Mouse (Mus musculus) lung, embryonic 16.5 days (tissue): ENCODE measurements around the gene Foxg1. TPM values are rescaled to one million over a fixed set of nuclear protein-coding genes. Genes with fewer than 3 reads are reported as not detected.

Experiments used
- ATAC-seq: fragments of 200-750 bp; cut with Nextera tagmentation; 2 replicates; pipeline ENCODE4 v1.8.0; 2017; ENCODE audit warnings: low read depth, mild to moderate bottlenecking, moderate library complexity
- H3K27ac ChIP-seq: fragments of 300-500 bp; sonication (generic); 2 replicates; pipeline ENCODE4 v1.5.1; 2014; ENCODE audit warnings: mild to moderate bottlenecking, control low read depth, low read length
- H3K27me3 ChIP-seq: fragments of 300-500 bp; sonication (generic); 2 replicates; pipeline ENCODE4 v1.6.1; 2014; ENCODE audit warnings: low read depth, low read length, mixed read lengths; ENCODE audit not compliant: control insufficient read depth, insufficient read depth
- H3K36me3 ChIP-seq: fragments of 300-500 bp; sonication (generic); 2 replicates; pipeline ENCODE4 v1.6.1; 2014; ENCODE audit warnings: low read length; ENCODE audit not compliant: control insufficient read depth, insufficient read depth
- H3K4me1 ChIP-seq: fragments of 300-500 bp; sonication (generic); replicated peaks from 2 replicates; pipeline ENCODE4 v1.6.1; 2014; ENCODE audit warnings: low read length, mixed read lengths; ENCODE audit not compliant: control insufficient read depth, insufficient read depth
- H3K4me2 ChIP-seq: fragments of 300-500 bp; sonication (generic); 2 replicates; pipeline ENCODE4 v1.6.1; 2014; ENCODE audit warnings: low read depth, low read length, control low read depth
- H3K4me3 ChIP-seq: fragments of 300-500 bp; sonication (generic); 2 replicates; pipeline ENCODE4 v1.5.1; 2014; ENCODE audit warnings: mild to moderate bottlenecking, low read length, control low read depth
- H3K9ac ChIP-seq: fragments of 300-500 bp; sonication (generic); 2 replicates; pipeline ENCODE4 v1.6.1; 2014; ENCODE audit warnings: low read length, control low read depth
- H3K9me3 ChIP-seq: fragments of 300-500 bp; sonication (generic); 2 replicates; pipeline ENCODE4 v1.6.1; 2016; ENCODE audit warnings: low read length; ENCODE audit not compliant: control insufficient read depth
- WGBS: fragments of 180-500 bp; shearing (Covaris S2); extraction: QIAGEN DNeasy Blood & Tissue Kit; methylation state at CpG from one replicate; pipeline ENCODE4 v1.1.7; 2014; 5-methylcytosine and 5-hydroxymethylcytosine counted together
- polyA plus RNA-seq: library from polyadenylated mRNA; unstranded; fragments of >200 nt; fragmentation: Nextera tagmentation; extraction: Ambion mirVana; gene quantifications from 2 replicates; pipeline ENCODE4 v1.2.1, GENCODE M21; 2015

Foxg1 gene
- polyA plus RNA-seq, 1 experiment from 2014 or later, result 0.15 TPM

GRCm38 (mm10) chr12:49376318-49376992 lies 6.0 kb upstream of the Foxg1 start:
- Histone ChIP-seq H3K36me3 (no peaks in the 10 kb centered on the region), H3K4me2 (no peak overlapping the region), H3K9ac (no peak overlapping the region), H3K4me3 (no peak overlapping the region), H3K4me1 (0 out of 2 replicates have a peak, but pooled peaks cover 2% of the 10 kb centered on the region), H3K9me3 (no peaks in the 10 kb centered on the region), H3K27me3 (peaks cover 83% of the 10 kb centered on the region), H3K27ac (no peak overlapping the region)
- 6% methylated on average over 19 of the region's 19 CpGs for WGBS
- no peak for ATAC-seq

DNA sequence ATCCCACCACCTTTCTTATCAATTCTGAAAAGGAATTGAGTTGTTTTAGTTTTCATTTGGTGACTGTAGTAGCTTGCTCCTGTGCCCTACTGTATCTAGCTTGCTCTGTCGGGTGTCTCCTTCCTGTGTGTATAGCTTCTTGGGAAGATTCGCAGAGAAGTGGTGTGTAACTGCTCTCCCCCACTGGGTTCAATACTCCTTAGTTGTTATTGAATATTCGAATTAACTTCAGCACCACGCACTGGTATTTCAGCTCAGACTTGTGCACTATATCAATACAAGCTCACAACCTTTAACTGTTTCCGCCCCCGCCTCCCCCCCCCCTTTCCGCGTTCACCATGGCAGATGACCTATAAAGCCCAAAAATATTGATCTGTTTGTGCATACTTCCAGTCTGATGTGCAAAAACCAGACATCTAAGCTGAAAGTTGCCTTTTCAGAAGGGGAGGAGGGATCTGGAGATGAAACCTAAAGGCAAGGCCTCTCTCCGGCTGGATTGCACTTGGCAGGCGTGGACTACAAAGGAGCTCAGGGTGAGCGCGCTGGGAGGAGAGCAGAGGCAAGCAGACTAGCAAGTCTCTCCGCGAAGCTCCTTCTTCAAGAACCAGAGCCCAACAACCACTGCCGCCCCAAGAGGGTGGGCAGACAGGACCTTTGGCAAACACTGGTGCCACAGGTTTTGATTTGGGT lies 5.0 kb upstream of the Foxg1 start:
- Histone ChIP-seq H3K36me3 (no peaks in the 10 kb centered on the region), H3K4me3 (no peak overlapping the region), H3K27me3 (peaks cover 91% of the 10 kb centered on the region), H3K4me1 (0 out of 2 replicates have a peak, but pooled peaks cover 2% of the 10 kb centered on the region), H3K27ac (no peak overlapping the region), H3K9ac (no peak overlapping the region), H3K9me3 (no peaks in the 10 kb centered on the region), H3K4me2 (no peak overlapping the region)
- no peak for ATAC-seq
- 1% methylated on average over 15 of the region's 15 CpGs for WGBS

DNA sequence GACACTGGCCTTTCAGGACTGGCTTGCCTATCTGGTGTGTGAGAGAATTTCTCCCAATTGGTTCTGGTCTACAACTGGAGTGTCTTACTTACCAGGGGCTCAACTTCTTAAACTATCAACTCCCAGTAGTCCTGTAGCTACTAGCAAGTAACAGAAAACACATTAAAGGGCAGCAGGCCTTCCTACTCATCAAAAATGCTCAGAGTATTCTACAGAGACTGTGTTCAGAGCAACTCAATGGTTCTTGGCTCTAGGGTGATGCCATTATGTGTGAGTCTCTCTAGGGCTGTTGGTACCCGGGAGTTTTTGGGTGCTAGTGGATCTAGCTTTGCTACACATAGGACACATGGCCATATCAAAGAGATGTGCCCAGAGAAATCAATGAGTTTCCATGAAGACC lies 3.5 kb upstream of the Foxg1 start:
- WGBS, result 0% methylated on average over 1 of the region's 1 CpGs
- Histone ChIP-seq H3K9ac (no peak overlapping the region), H3K4me3 (no peak overlapping the region), H3K27me3 (peaks cover 91% of the 10 kb centered on the region), H3K4me1 (peaks cover 9% of the 10 kb centered on the region), H3K4me2 (no peak overlapping the region), H3K9me3 (no peaks in the 10 kb centered on the region), H3K27ac (no peak overlapping the region), H3K36me3 (no peaks in the 10 kb centered on the region)
- ATAC-seq, result no peak

GRCm38 (mm10) chr12:49379446-49379845 lies 3.0 kb upstream of the Foxg1 start:
- Histone ChIP-seq H3K36me3 (no peaks in the 10 kb centered on the region), H3K27ac (no peak overlapping the region), H3K9me3 (no peaks in the 10 kb centered on the region), H3K4me3 (no peak overlapping the region), H3K27me3 (peaks cover 92% of the 10 kb centered on the region), H3K4me1 (peaks cover 11% of the 10 kb centered on the region), H3K4me2 (no peak overlapping the region), H3K9ac (no peak overlapping the region)
- WGBS, result 9% methylated on average over 11 of the region's 11 CpGs
- ATAC-seq, result no peak

GRCm38 (mm10) chr12:49380442-49380841 lies 2.0 kb upstream of the Foxg1 start:
- Histone ChIP-seq H3K4me1 (peaks cover 11% of the 10 kb centered on the region), H3K4me2 (no peak overlapping the region), H3K36me3 (no peaks in the 10 kb centered on the region), H3K9me3 (no peaks in the 10 kb centered on the region), H3K4me3 (no peak overlapping the region), H3K27ac (no peak overlapping the region), H3K9ac (no peak overlapping the region), H3K27me3 (peaks cover 96% of the 10 kb centered on the region)
- WGBS, result 3% methylated on average over 4 of the region's 4 CpGs
- no peak for ATAC-seq

- H3K9me3 ChIP-seq, result no peaks in the 10 kb centered on the region; the same call in 1 of the 2 replicates
- ATAC-seq, result no peak
- no peak overlapping the region for H3K4me3 ChIP-seq
- WGBS, result 3% methylated on average over 4 of the region's 4 CpGs
- no peak overlapping the region for H3K9ac ChIP-seq
- H3K4me1 ChIP-seq, result peaks cover 11% of the 10 kb centered on the region
- H3K27me3 ChIP-seq, result peaks cover 96% of the 10 kb centered on the region
- H3K36me3 ChIP-seq, result no peaks in the 10 kb centered on the region
- H3K4me2 ChIP-seq, result no peak overlapping the region
- H3K27ac ChIP-seq, result no peak overlapping the region
Observed at GRCm38 (mm10) chr12:49381031-49381525, 1.4 kb upstream of the Foxg1 start.

DNA sequence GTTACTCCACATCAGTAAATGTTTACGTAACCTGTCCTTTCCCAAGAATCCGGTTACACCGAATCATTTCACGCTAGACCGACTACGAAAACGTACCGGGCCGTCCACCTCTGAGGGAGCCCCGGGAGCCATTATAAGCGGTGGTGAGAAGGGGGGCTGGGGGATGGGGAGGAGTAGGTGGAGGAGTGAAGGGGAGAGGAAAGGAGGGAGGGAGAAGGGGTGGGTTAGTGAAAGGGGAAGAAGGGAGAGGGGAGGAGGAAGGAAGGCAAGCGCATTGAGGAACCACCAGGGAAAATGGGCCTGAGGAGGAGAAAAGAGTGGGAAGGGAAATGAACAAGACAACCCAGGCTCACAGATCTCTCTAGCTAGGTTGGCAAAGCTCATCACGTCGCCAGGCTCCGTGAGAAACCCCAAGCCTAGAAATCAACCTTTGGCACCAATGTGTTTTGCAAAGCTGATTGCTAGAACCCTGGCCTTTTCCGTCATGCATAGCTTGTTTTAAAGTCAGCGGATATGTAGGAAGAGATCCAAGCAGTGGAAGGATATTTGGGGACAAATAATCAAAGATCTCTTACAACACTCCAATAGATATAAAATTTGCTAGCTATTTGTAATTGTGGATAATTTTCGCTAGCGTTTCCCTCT lies 617 bp upstream of the Foxg1 start:
- H3K9me3 ChIP-seq, result no peaks in the 10 kb centered on the region; the same call in 1 of the 2 replicates
- peaks cover 11% of the 10 kb centered on the region for H3K4me1 ChIP-seq
- no peak overlapping the region for H3K27ac ChIP-seq
- no peak for ATAC-seq
- H3K9ac ChIP-seq, result no peak overlapping the region
- no peaks in the 10 kb centered on the region for H3K36me3 ChIP-seq
- peaks cover 92% of the 10 kb centered on the region for H3K27me3 ChIP-seq
- 3% methylated on average over 19 of the region's 19 CpGs for WGBS
- H3K4me2 ChIP-seq, result no peak overlapping the region
- no peak overlapping the region for H3K4me3 ChIP-seq

DNA sequence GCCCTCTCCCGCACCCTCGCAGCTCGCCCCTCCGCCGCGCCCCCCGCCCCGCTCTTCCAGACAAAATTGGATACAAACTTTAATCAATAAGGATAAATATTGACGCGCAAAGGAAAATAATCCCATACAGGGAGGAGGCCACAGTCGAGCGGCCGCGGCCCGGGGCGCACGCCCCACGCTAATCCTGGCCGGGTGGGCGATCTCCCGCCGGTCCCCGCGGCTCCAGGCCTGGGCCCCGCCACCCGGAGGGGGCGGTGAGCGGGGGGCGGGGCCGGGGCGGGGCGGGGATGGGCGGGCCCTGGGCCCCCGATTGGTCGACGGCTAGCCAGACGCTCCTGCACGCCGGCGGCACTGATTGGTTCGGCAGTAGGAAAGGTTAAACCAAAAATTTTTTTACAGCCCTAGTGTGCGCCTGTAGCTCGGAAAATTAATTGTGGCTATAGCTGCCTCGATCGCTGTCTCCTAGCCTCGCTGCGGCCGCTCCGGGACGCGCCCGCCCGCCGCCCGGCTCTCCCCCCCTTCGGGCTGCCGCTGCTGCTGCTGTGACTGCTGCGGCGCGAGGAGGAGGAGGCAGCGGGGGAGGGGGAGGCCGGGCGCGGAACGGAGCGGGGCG lies 1.2 kb downstream of the Foxg1 start:
- no peak overlapping the region for H3K9ac ChIP-seq
- H3K4me1 ChIP-seq, result peaks cover 11% of the 10 kb centered on the region
- WGBS, result under 1% methylated on average over 40 of the region's 67 CpGs
- peak; percentile 73 for ATAC-seq
- H3K27ac ChIP-seq, result no peak overlapping the region
- peaks cover 82% of the 10 kb centered on the region for H3K27me3 ChIP-seq
- no peaks in the 10 kb centered on the region; the same call in 1 of the 2 replicates for H3K9me3 ChIP-seq
- no peaks in the 10 kb centered on the region for H3K36me3 ChIP-seq
- peak overlapping the region; percentile 39 for H3K4me3 ChIP-seq
- H3K4me2 ChIP-seq, result peak overlapping the region; percentile 47
